Mouse (Mus musculus): ENCODE measurements around the gene 5730596B20Rik. TPM values are rescaled to one million over a fixed set of nuclear protein-coding genes. Genes with fewer than 3 reads are reported as not detected.

Gene 5730596B20Rik
- polyA plus RNA-seq, 1 experiment: not detected

DNA sequence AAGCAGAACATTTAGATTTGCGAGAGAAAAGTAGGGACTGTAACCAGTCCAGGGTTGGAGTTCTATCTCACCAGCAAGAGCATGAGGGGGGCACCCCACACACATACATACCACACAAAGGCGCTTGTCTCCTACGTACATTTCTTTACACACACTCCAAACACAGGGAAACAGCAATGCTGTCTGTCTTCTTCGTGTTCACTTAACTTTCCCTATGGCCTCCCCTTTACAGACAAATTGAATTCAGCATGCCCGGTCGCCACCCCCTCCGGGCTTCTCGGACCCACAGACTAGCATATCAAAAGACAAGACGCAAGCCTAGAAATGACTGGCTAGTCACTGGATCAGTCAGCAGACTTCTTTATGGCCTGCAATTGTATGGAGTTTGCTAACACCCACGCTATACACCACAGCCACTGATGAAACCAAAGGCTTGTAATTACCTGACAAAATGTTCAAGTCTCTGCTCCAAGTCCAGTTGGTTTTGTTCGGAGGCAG, 3.0 kb downstream of the 5730596B20Rik start:
- Histone ChIP-seq H3K4me1 (ENCODE audit: control insufficient read depth) (no peaks in the 10 kb centered on the region), H3K27me3 (ENCODE audit: control insufficient read depth) (peaks cover 87% of the 10 kb centered on the region), H3K9me3 (ENCODE audit: control insufficient read depth, low read length) (peaks cover 2% of the 10 kb centered on the region; the same call in 1 of the 2 replicates), H3K36me3 (ENCODE audit: control insufficient read depth) (no peaks in the 10 kb centered on the region), H3K4me3 (replicated peaks) (no peak overlapping the region)
- TF ChIP-seq GATA1 (IDR thresholded peaks at IDR 0.05; ENCODE audit: low read length) (no peak), TAL1 (IDR thresholded peaks at IDR 0.05; ENCODE audit: low read length) (no peak)

DNA sequence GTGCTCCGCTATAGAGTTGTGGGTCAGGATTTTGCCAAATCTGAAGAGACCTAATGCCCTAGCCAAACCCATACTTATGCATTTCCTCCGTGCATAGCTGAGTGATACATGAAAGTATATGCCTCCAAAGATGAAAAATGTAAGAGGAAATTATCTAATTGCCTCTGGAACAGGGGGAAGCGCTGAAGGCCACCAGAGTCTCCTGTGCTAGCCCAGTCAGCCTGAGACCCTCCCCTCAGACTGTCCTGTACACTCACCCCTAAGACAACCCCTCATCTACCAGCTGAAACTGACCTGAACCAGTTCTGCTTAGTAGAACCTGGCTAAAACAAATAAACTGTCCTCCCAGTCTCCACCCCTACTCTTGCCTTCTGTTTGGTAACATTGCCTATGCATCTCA, 3.4 kb downstream of the 5730596B20Rik start:
- H3K27me3 ChIP-seq (ENCODE audit: control insufficient read depth): peaks cover 87% of the 10 kb centered on the region
- peaks cover 2% of the 10 kb centered on the region; the same call in 1 of the 2 replicates for H3K9me3 ChIP-seq (ENCODE audit: control insufficient read depth, low read length)
- H3K4me1 ChIP-seq (ENCODE audit: control insufficient read depth): no peaks in the 10 kb centered on the region
- H3K4me3 ChIP-seq (replicated peaks): no peak overlapping the region
- no peaks in the 10 kb centered on the region for H3K36me3 ChIP-seq (ENCODE audit: control insufficient read depth)
- TF ChIP-seq TAL1 (IDR thresholded peaks at IDR 0.05; ENCODE audit: low read length) (no peak), GATA1 (IDR thresholded peaks at IDR 0.05; ENCODE audit: low read length) (no peak)

DNA sequence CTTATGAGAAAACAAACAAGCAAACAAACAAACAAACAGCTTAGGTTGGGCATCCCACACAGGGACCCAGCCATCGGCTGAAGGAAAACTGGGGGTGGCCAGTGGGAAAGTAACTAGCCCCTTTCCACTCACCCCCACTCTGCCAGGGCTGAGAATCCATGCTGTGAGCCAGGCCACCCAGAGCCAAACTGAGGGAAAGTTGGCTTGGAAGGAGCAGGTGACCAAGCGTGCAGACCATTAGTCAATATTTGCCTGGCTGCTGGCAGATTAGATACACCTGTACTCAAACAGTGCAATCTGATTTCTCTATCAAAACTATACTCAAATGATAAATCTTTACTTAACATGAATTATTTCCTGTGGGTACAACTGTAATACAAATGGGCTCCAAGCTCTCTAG, 4.7 kb downstream of the 5730596B20Rik start:
- no peaks in the 10 kb centered on the region for H3K4me1 ChIP-seq (ENCODE audit: control insufficient read depth)
- peaks cover 2% of the 10 kb centered on the region; the same call in 1 of the 2 replicates for H3K9me3 ChIP-seq (ENCODE audit: control insufficient read depth, low read length)
- TF ChIP-seq GATA1 (IDR thresholded peaks at IDR 0.05; ENCODE audit: low read length) (no peak), TAL1 (IDR thresholded peaks at IDR 0.05; ENCODE audit: low read length) (no peak)
- peaks cover 87% of the 10 kb centered on the region for H3K27me3 ChIP-seq (ENCODE audit: control insufficient read depth)
- H3K36me3 ChIP-seq (ENCODE audit: control insufficient read depth): no peaks in the 10 kb centered on the region
- no peak overlapping the region for H3K4me3 ChIP-seq (replicated peaks)

DNA sequence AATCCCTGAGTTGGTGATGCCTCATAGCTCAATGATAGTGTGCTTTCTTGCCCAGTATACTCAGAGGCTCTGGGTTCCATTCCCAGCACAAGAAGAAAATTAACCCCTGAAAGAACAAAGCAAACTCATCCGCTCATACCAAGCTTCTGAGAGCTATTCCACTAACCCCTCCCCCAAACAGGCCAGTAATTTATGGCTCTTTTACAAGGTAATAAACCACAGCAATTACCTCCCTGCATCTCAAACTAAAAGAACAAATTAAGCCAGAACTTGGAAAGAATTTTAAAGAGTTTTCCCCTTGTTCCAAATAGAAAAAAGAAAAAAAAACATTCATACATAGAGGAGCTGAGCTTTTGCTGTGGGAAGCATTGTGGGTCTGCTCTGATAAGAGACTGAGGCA, 5.5 kb downstream of the 5730596B20Rik start:
- Histone ChIP-seq H3K9me3 (ENCODE audit: control insufficient read depth, low read length) (no peaks in the 10 kb centered on the region), H3K27me3 (ENCODE audit: control insufficient read depth) (peaks cover 87% of the 10 kb centered on the region), H3K4me1 (ENCODE audit: control insufficient read depth) (no peaks in the 10 kb centered on the region), H3K4me3 (replicated peaks) (no peak overlapping the region), H3K36me3 (ENCODE audit: control insufficient read depth) (no peaks in the 10 kb centered on the region)
- TF ChIP-seq TAL1 (IDR thresholded peaks at IDR 0.05; ENCODE audit: low read length) (no peak), GATA1 (IDR thresholded peaks at IDR 0.05; ENCODE audit: low read length) (no peak)

DNA sequence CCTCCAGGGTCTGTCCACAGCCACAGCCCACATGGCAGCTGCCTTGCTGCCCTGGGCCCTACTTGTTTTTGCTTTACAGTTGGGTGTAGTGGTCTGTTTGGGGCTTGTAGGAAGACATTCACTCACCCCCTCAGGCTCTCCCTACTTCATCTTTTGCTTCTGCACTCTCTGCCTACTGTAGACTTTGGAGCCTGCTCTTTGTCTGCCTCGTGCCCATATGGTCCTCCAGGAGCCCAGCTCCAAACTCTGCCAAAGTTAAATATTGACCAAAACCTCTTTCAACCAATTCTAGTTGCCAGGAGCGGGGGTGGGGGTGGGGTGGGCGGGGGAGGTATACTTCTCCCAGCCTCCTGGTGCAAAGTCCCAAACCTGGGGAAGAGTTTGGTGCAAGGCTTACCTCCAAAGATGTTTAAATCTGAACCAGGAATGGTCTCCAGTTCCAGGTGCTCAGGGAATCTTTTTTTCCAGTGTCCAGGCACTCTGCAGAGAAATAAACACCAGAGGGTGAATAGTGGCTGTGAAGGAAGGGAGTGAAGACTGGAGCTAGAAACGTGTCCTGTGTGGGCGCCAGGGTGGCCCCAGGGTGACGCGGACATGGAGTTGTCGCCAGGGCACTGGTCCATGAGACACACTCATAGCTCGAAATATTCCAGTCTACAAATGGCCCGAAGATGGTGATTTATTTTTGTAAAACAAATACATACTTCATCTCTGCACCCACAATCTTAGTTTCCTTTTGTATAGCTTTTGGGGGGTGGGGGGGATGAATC, 6.2 kb downstream of the 5730596B20Rik start:
- H3K36me3 ChIP-seq (ENCODE audit: control insufficient read depth): no peaks in the 10 kb centered on the region

DNA sequence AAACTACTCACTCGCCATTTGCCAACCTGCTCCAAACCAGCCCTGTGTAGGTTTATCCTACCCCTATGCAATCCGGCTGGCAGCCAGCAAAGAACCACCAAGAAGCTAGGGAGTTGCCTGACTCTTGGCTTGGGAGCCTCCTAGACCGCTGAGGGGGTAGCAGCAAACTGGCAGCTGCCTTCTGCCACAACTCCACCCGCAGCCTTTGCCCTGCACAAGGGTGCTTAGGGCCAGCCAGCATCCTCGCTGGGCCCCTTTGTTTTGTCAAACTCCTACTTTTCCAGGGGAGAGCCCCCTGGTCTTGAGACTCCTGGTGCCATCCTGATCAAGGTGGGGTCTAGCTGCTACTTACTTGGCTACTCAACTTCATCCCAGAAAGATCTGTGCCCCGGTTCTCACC, 7.4 kb downstream of the 5730596B20Rik start:
- TF ChIP-seq GATA1 (IDR thresholded peaks at IDR 0.05; ENCODE audit: low read length) (no peak), TAL1 (IDR thresholded peaks at IDR 0.05; ENCODE audit: low read length) (no peak)
- peaks cover 87% of the 10 kb centered on the region for H3K27me3 ChIP-seq (ENCODE audit: control insufficient read depth)
- no peaks in the 10 kb centered on the region for H3K36me3 ChIP-seq (ENCODE audit: control insufficient read depth)
- no peaks in the 10 kb centered on the region for H3K9me3 ChIP-seq (ENCODE audit: control insufficient read depth, low read length)
- H3K4me1 ChIP-seq (ENCODE audit: control insufficient read depth): no peaks in the 10 kb centered on the region
- no peak overlapping the region for H3K4me3 ChIP-seq (replicated peaks)

More for the DNA sequence above, 6.2 kb downstream of the 5730596B20Rik start:
- Histone ChIP-seq H3K27me3 (ENCODE audit: control insufficient read depth) (peaks cover 87% of the 10 kb centered on the region), H3K9me3 (ENCODE audit: control insufficient read depth, low read length) (no peaks in the 10 kb centered on the region), H3K4me3 (replicated peaks) (no peak overlapping the region), H3K4me1 (ENCODE audit: control insufficient read depth) (no peaks in the 10 kb centered on the region)
- TF ChIP-seq TAL1 (IDR thresholded peaks at IDR 0.05; ENCODE audit: low read length) (no peak), GATA1 (IDR thresholded peaks at IDR 0.05; ENCODE audit: low read length) (no peak)

DNA sequence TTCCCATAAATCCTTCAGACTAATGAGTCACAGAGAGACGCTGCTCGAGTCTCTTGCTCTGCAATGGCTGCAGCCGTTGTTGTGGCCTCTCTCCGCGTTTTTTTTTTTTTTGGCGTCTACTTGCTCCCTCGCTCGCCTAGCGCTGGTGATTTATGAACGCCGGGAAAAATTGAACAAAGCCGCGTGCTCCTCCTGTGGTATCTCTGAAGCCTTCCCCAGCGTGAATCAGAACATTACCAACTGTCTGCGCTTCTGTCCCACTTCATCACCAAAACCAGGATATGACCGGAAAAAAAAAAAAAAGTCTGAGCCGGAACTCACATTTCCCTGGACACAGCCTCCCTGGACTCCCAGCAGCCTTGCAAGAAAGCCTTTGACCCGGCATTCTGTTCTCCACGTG, 7.9 kb downstream of the 5730596B20Rik start:
- no peaks in the 10 kb centered on the region for H3K9me3 ChIP-seq (ENCODE audit: control insufficient read depth, low read length)
- H3K27me3 ChIP-seq (ENCODE audit: control insufficient read depth): peaks cover 87% of the 10 kb centered on the region
- H3K36me3 ChIP-seq (ENCODE audit: control insufficient read depth): no peaks in the 10 kb centered on the region
- no peak overlapping the region for H3K4me3 ChIP-seq (replicated peaks)
- TF ChIP-seq TAL1 (IDR thresholded peaks at IDR 0.05; ENCODE audit: low read length) (no peak), GATA1 (IDR thresholded peaks at IDR 0.05; ENCODE audit: low read length) (no peak)
- no peaks in the 10 kb centered on the region for H3K4me1 ChIP-seq (ENCODE audit: control insufficient read depth)

DNA sequence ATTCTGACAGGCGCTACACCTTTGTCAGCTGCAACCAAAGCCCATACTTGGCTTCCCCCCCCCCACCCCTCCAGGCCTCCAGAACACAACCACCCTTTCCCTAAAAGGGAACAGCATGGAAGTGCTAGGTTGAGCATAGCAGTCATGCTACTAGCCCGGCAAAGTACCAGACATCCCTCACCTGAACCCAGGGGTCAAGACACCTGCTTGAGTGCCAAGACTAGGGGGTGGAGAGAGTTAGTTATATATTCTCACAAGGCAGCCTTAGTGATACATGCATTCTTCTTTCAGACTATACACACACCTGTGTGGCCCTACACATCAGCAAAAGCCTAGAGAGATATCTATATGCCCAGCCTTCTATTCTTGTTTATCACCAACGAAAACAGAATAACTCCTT, 8.5 kb downstream of the 5730596B20Rik start:
- TF ChIP-seq TAL1 (IDR thresholded peaks at IDR 0.05; ENCODE audit: low read length) (no peak), GATA1 (IDR thresholded peaks at IDR 0.05; ENCODE audit: low read length) (no peak)
- H3K27me3 ChIP-seq (ENCODE audit: control insufficient read depth): peaks cover 87% of the 10 kb centered on the region

DNA sequence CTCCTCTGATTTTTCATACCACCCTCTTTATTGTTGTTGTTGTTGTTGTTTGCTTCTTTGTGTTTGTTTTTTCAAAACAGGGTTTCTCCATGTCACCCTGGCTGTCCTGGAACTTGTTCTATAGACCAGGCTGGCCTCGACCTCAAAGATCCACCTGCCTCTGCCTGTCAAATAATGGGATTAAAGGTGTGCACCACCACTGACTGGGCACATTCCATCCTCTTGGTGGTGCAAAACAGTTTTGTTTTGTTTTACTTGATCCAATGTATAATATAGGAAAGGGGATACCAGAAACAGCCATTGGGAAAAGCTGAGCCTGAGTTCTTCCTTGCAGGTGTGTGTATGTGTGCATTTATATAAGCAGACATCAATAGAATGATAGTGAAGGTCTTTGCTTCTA, 9.2 kb downstream of the 5730596B20Rik start:
- no peaks in the 10 kb centered on the region for H3K4me1 ChIP-seq (ENCODE audit: control insufficient read depth)
- TF ChIP-seq TAL1 (IDR thresholded peaks at IDR 0.05; ENCODE audit: low read length) (no peak), GATA1 (IDR thresholded peaks at IDR 0.05; ENCODE audit: low read length) (no peak)
- H3K4me3 ChIP-seq (replicated peaks): no peak overlapping the region
- H3K27me3 ChIP-seq (ENCODE audit: control insufficient read depth): peaks cover 88% of the 10 kb centered on the region
- no peaks in the 10 kb centered on the region for H3K9me3 ChIP-seq (ENCODE audit: control insufficient read depth, low read length)
- no peaks in the 10 kb centered on the region for H3K36me3 ChIP-seq (ENCODE audit: control insufficient read depth)

More for the DNA sequence above, 8.5 kb downstream of the 5730596B20Rik start:
- Histone ChIP-seq H3K36me3 (ENCODE audit: control insufficient read depth) (no peaks in the 10 kb centered on the region), H3K4me1 (ENCODE audit: control insufficient read depth) (no peaks in the 10 kb centered on the region), H3K4me3 (replicated peaks) (no peak overlapping the region), H3K9me3 (ENCODE audit: control insufficient read depth, low read length) (no peaks in the 10 kb centered on the region)

Measured in erythroblast, embryonic 14.5 days (primary cell).